Mouse (Mus musculus): ENCODE data around the gene R3hdm2. TPM values are rescaled to one million over a fixed set of nuclear protein-coding genes. Genes with fewer than 3 reads are reported as not detected.

R3hdm2 gene
- polyA plus RNA-seq (2015; fragmentation: Nextera tagmentation; extraction: Ambion mirVana) = 29.1 and 30.4 TPM in 2 replicates

DNA sequence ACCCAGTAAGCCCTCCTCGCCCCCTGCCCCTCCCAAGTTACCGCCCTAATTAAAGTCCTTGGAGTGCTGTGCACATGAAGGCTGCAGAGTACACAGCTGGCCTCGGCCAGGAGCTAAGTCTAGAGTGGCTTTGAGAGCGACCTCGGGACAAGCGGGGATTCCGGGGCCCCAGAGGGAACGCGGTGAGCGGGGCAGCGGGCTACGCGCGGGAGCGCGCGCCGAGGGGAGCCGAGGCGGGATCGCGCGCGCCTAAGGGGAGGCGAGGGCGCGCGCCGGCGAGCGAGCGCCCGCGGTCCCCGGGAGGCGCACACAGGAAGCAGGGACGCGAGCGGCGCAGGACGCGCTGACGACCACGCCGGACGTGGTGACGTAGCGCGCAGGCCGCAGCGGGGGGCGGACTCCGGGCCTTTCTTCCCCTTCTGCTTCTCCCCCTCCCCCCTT lies at the start of gene R3hdm2:
R3hdm2 (plus strand) TSS at position 77 of the 441 bp plus-strand sequence.
- Histone ChIP-seq H3K4me1 (peaks cover 31% of the 10 kb centered on the region), H3K4me3 (peak within 1 kb of the TSS; percentile 73), H3K36me3 (no peaks in the 10 kb centered on the region), H3K27me3 (replicated peaks) (no peaks in the 10 kb centered on the region), H3K9me3 (0 out of 2 replicates have a peak, but pooled peaks cover 3% of the 10 kb centered on the region), H3K27ac (replicated peaks) (peak within 1 kb of the TSS; percentile 98), H3K4me2 (peak within 1 kb of the TSS; percentile 81), H3K9ac (peak within 1 kb of the TSS; percentile 95)
- under 1% methylated on average over 40 of the region's 53 CpGs for WGBS
- ATAC-seq (ENCODE audit: extremely low read depth, insufficient number of reproducible peaks, low FRiP score, low TSS enrichment) = peak; percentile 93

DNA sequence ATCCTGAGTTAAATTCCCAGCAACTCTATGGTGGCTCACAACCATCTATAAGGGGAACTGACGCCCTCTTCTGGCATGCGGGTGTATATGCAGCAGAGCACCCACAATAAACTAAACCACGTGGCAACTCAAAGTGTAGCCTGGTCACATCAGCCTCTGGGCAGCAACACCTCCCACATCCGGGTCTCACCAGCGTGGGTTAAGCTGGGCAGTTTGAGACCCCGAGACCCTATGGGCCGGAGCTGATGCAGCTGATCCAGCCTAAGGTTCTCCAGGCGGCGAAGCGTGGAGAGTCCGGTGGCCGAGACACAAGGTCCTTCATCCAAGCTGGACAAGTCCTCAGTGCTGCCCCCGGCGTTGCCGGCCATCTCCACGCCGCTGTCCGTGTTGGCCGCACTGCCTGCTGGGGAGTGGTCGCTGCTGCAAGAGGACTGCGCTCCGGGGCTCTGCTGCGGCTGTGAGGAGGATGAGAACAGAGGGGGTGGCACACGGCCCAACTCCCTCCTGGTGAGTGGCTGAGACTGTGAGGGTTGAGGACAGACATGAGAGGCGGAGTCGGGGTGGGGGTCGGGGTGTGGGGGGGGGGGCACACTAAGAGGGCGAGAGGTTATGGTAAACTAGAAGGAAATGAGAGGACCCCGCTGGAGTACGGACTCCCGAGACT lies 47.8 kb upstream of the R3hdm2 start:
- no peaks in the 10 kb centered on the region for H3K36me3 ChIP-seq
- peak overlapping the region; percentile 55 for H3K4me2 ChIP-seq
- H3K9ac ChIP-seq = peak overlapping the region; percentile 65; the same call in 1 of the 2 replicates
- H3K4me1 ChIP-seq = 0 out of 2 replicates have a peak, but pooled peaks cover 2% of the 10 kb centered on the region
- no peak for ATAC-seq (ENCODE audit: extremely low read depth, insufficient number of reproducible peaks, low FRiP score, low TSS enrichment)
- WGBS = 37% methylated on average over 31 of the region's 31 CpGs
- peaks cover 85% of the 10 kb centered on the region for H3K27me3 ChIP-seq (replicated peaks)
- H3K27ac ChIP-seq (replicated peaks) = no peak overlapping the region
- H3K9me3 ChIP-seq = no peaks in the 10 kb centered on the region
- H3K4me3 ChIP-seq = peak overlapping the region; percentile 18; the same call in 1 of the 2 replicates

GRCm38 (mm10) chr10:127333152-127333551 lies 47.0 kb upstream of the R3hdm2 start:
- H3K4me2 ChIP-seq = no peak overlapping the region
- no peaks in the 10 kb centered on the region for H3K9me3 ChIP-seq
- 51% methylated on average over 5 of the region's 5 CpGs for WGBS
- H3K27me3 ChIP-seq (replicated peaks) = peaks cover 85% of the 10 kb centered on the region
- no peak overlapping the region for H3K27ac ChIP-seq (replicated peaks)
- no peaks in the 10 kb centered on the region for H3K36me3 ChIP-seq
- no peak overlapping the region for H3K4me3 ChIP-seq
- no peak overlapping the region for H3K9ac ChIP-seq
- no peak for ATAC-seq (ENCODE audit: extremely low read depth, insufficient number of reproducible peaks, low FRiP score, low TSS enrichment)
- 0 out of 2 replicates have a peak, but pooled peaks cover 2% of the 10 kb centered on the region for H3K4me1 ChIP-seq

GRCm38 (mm10) chr10:127335271-127335670 lies 44.9 kb upstream of the R3hdm2 start:
- peaks cover 76% of the 10 kb centered on the region for H3K27me3 ChIP-seq (replicated peaks)
- no peak for ATAC-seq (ENCODE audit: extremely low read depth, insufficient number of reproducible peaks, low FRiP score, low TSS enrichment)
- WGBS = 46% methylated on average over 1 of the region's 1 CpGs

DNA sequence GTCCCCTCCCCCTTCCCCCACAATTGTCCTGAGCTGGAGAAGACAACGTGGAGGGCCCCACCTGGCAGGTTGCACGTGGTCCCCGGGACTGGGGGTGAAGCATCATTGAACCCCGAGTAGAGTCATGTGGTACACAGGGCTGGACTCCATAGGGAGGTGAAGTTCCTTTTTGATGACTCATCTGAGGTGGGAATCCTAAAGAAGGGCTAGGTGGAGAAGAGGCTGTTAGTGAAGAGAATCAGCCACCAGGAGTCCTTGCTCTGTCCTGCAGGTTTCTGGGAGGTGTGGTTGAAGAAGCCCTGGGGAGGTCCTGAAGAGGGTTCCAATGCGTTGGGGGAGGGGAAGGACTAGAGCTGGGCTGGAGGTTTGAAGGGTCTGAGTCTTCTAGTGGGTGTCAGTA lies 43.2 kb upstream of the R3hdm2 start:
- WGBS = 48% methylated on average over 5 of the region's 5 CpGs
- Histone ChIP-seq H3K27me3 (replicated peaks) (peaks cover 76% of the 10 kb centered on the region), H3K4me1 (peaks cover 28% of the 10 kb centered on the region), H3K9me3 (no peaks in the 10 kb centered on the region), H3K4me2 (no peak overlapping the region), H3K27ac (replicated peaks) (no peak overlapping the region), H3K9ac (no peak overlapping the region), H3K36me3 (no peaks in the 10 kb centered on the region), H3K4me3 (no peak overlapping the region)
- ATAC-seq (ENCODE audit: extremely low read depth, insufficient number of reproducible peaks, low FRiP score, low TSS enrichment) = no peak

More at GRCm38 (mm10) chr10:127335271-127335670, 44.9 kb upstream of the R3hdm2 start:
- Histone ChIP-seq H3K4me1 (peaks cover 13% of the 10 kb centered on the region), H3K4me2 (no peak overlapping the region), H3K9me3 (no peaks in the 10 kb centered on the region), H3K9ac (no peak overlapping the region), H3K27ac (replicated peaks) (no peak overlapping the region), H3K36me3 (no peaks in the 10 kb centered on the region), H3K4me3 (no peak overlapping the region)

DNA sequence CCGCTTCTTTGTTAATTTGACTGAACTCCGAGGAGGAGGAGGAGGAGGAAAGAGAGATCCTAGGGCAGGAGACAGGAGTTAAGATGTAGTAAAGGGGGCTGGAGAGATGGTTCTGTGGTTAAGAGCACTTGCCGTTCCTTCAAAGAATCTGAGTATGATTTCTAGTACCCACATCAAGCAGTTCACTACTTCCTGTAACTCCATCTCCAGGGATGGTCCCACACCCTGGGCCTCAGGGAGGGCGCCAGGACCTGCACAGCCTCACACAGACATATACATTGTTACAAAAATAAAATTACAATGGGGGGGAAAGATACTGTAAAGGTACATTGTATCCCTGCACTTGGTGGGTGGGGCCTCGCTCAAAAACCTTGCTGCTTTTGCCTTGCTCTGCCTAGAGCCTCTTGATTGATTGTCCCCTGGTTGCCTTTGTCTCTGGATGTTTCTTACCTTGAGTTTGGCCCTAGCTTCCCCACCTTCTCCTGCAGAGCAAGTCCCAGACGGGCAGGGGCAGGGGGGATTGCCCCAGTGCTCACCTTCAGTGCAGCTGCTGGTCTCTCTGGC lies 42.5 kb upstream of the R3hdm2 start:
- H3K9ac ChIP-seq = no peak overlapping the region
- no peak overlapping the region for H3K4me2 ChIP-seq
- no peaks in the 10 kb centered on the region for H3K9me3 ChIP-seq
- peaks cover 77% of the 10 kb centered on the region for H3K27me3 ChIP-seq (replicated peaks)
- H3K4me1 ChIP-seq = peaks cover 34% of the 10 kb centered on the region
- no peaks in the 10 kb centered on the region for H3K36me3 ChIP-seq
- WGBS = 78% methylated on average over 6 of the region's 6 CpGs
- no peak overlapping the region for H3K27ac ChIP-seq (replicated peaks)
- H3K4me3 ChIP-seq = no peak overlapping the region
- ATAC-seq (ENCODE audit: extremely low read depth, insufficient number of reproducible peaks, low FRiP score, low TSS enrichment) = no peak

DNA sequence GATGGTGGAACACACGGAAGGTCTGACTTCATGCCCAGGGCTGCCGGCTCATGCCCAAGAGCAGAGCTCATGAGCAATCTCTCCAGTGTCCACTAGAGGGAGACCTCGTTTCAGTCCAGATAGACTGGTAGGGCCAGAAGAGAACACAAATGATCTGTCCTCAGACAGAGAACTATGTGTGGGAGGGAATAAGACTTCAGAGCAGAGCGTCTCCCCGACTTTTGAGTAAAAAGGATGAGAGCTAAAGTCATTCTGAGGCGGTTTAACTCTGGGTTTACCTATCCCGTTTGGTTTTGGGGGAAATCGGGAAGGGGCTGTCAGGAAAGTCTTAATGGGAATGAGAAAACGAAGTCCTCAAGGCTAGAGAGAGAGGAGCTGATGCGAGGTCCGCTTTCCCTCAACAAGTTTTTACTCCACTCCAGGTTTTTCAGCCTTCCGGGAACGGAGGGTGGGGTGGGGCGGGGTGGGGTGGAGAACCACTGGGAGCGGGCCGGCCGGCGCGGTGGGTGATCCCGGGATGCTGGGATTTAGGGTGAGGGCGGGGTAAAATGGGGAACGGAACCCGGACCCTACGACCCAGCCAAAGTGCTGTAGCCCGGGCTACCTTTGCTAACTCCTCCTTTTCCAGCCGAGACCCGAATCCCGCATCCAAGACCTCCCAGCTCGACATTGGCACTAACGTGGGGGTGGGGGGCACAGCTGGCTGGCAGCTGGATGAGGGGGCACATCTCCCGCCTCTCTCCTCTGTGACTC lies 41.0 kb upstream of the R3hdm2 start:
- WGBS = under 1% methylated on average over 31 of the region's 31 CpGs
- Histone ChIP-seq H3K9me3 (no peaks in the 10 kb centered on the region), H3K27ac (replicated peaks) (peak overlapping the region; percentile 53; the same call in 1 of the 2 replicates), H3K4me3 (peak overlapping the region; percentile 57), H3K4me1 (peaks cover 34% of the 10 kb centered on the region), H3K36me3 (no peaks in the 10 kb centered on the region), H3K4me2 (peak overlapping the region; percentile 96), H3K27me3 (replicated peaks) (peaks cover 67% of the 10 kb centered on the region), H3K9ac (peak overlapping the region; percentile 71)
- ATAC-seq (ENCODE audit: extremely low read depth, insufficient number of reproducible peaks, low FRiP score, low TSS enrichment) = peak; percentile 53; the same call in 1 of the 2 replicates

DNA sequence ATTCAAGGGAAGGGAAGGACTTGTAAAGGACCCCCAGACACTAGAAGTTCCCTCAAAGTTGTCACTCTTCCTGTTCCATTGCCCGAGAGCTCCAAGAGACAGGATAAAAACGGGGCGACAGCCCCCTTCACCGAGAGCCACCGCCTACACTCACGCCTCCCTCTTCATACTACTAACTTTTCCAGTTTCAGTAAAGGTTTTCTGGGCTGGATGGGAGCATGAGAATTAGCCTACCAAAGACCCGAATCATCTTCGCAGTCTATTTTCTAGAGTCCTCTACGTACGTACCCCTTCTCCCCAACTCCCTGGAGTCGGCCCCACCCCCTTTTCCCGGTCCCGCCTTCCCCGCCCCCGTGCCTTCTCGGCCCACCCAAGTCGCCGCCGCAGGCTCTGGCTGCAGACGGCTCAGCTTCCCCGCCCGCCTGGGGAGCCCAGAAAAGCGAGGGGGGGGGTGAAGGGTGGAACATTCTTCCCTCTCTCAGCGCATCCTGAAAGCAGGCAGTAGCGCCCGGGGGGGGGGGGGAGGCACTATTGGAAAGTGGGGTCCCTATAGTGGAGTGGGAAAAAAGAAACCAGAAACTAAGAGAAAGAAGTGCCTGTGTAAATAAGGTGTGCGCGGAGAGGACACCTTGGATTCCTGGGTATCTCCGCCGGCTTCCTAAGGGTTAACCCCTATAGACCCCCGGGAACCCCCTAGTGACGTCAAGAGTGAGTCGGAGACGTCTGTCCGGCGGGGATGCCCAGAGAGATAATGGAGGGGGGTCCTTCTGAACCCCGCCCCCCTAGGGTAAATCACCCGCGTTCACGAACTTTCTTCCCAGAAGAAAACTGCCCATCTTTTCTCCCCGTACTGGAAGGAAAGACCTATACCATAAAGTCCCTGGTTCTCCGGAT lies 40.2 kb upstream of the R3hdm2 start:
- no peaks in the 10 kb centered on the region for H3K36me3 ChIP-seq
- peaks cover 64% of the 10 kb centered on the region for H3K27me3 ChIP-seq (replicated peaks)
- peak overlapping the region; percentile 96 for H3K4me2 ChIP-seq
- WGBS = under 1% methylated on average over 41 of the region's 42 CpGs
- H3K9me3 ChIP-seq = no peaks in the 10 kb centered on the region
- peak overlapping the region; percentile 57 for H3K4me3 ChIP-seq
- peaks cover 34% of the 10 kb centered on the region for H3K4me1 ChIP-seq
- H3K27ac ChIP-seq (replicated peaks) = peak overlapping the region; percentile 48; the same call in 1 of the 2 replicates
- ATAC-seq (ENCODE audit: extremely low read depth, insufficient number of reproducible peaks, low FRiP score, low TSS enrichment) = no peak
- peak overlapping the region; percentile 71 for H3K9ac ChIP-seq

- no peak for ATAC-seq (ENCODE audit: extremely low read depth, insufficient number of reproducible peaks, low FRiP score, low TSS enrichment)
Measured at GRCm38 (mm10) chr10:127340577-127341359, 39.4 kb upstream of the R3hdm2 start.

GRCm38 (mm10) chr10:127341360-127341690 lies 38.8 kb upstream of the R3hdm2 start:
- Histone ChIP-seq H3K4me2 (peak overlapping the region; percentile 96), H3K4me3 (peak overlapping the region; percentile 57), H3K27ac (replicated peaks) (no peak overlapping the region), H3K4me1 (peaks cover 34% of the 10 kb centered on the region), H3K27me3 (replicated peaks) (peaks cover 58% of the 10 kb centered on the region), H3K9ac (peak overlapping the region; percentile 66), H3K9me3 (no peaks in the 10 kb centered on the region), H3K36me3 (no peaks in the 10 kb centered on the region)
- WGBS = 0% methylated on average over 7 of the region's 11 CpGs
- ATAC-seq (ENCODE audit: extremely low read depth, insufficient number of reproducible peaks, low FRiP score, low TSS enrichment) = no peak

More at GRCm38 (mm10) chr10:127340577-127341359, 39.4 kb upstream of the R3hdm2 start:
- H3K27me3 ChIP-seq (replicated peaks) = peaks cover 63% of the 10 kb centered on the region
- peaks cover 34% of the 10 kb centered on the region for H3K4me1 ChIP-seq
- H3K4me3 ChIP-seq = peak overlapping the region; percentile 57
- 2% methylated on average over 27 of the region's 27 CpGs for WGBS
- peak overlapping the region; percentile 96 for H3K4me2 ChIP-seq
- no peak overlapping the region for H3K27ac ChIP-seq (replicated peaks)
- peak overlapping the region; percentile 71 for H3K9ac ChIP-seq
- no peaks in the 10 kb centered on the region for H3K36me3 ChIP-seq
- H3K9me3 ChIP-seq = no peaks in the 10 kb centered on the region

All from heart, embryonic 13.5 days (tissue).